Mouse (Mus musculus): ENCODE data around the gene B3galt1. TPM values are rescaled to one million over a fixed set of nuclear protein-coding genes. Genes with fewer than 3 reads are reported as not detected.

The B3galt1 gene
- total RNA-seq (2021): 100 to 1,000 TPM in 1 of 2 experiments, 10 to 100 TPM in 1; 87.4 to 106 TPM
- long read RNA-seq, full-length matches to known transcripts: 14 of 19 reads
- long read RNA-seq, partial matches to known transcripts: 0 of 19 reads
- long read RNA-seq, other reads (novel, unspliced or antisense): 5 of 19 reads

DNA sequence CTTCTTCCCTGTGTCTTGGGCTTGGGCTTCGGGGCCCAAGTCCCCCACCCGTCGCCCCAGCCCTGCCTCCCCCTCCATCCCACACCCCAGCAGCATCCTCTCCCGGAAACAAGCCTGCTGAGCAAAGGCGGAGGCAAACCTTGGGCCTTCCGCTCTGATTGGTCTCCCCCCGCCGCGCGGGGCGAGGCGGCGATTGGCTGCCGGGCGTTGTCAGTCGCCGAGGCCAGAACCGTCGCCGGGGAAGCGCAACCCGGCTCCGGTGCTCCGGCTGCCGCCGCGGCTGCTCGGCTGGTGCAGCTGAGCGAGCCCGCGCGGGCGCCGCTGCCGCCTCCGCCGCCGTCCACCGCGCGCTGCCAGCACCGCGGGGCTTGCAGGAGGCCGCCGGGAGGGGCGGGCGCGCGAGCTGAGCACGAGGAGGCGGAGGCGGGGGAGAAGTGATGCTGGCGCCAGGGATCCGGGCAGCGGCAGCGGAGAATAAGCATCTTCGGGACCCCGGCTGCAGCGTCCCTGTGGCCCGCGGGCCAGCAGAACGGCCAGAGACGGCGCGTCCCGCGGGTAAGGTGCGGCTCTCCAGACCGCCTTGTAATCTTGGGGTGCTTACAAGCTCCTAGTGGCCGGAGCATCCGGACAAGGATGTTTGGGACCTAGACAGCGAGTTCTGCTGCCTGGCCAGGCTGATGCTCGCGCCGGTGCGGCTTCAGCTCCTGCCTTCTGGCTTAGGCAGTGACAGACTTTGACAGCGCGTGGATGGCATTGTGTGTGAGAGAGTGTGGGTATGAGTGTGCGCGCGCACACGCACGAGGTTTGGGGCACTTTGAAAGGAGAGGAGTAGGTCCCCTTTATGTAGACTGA, at the start of gene B3galt1:
B3galt1 (plus strand) TSS at position 392 of the 852 bp plus-strand sequence.
- DNase-seq (ENCODE audit: low spot score in 2 of 2): peak; percentile 87 to 94

DNA sequence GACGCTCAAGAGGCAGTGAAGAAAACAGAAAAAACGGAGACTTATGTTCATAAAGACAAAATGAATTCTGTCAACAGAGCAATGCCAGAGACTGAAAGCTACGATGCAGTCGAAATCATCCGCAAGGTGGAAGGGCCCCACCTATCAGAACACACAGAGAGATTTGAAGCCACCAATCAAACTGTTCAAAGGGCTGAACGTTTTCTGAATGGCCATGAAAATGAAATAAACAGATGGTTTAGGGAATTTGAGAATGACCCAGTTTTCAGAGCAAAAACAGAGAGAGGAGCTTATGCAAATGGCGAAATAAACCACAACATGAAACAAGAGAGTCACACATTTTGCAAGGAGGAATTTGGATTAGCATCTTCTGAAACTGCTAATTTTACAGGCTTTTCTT, 49.3 kb upstream of the B3galt1 start:
- DNase-seq (ENCODE audit: low spot score in 2 of 2): no peak

DNA sequence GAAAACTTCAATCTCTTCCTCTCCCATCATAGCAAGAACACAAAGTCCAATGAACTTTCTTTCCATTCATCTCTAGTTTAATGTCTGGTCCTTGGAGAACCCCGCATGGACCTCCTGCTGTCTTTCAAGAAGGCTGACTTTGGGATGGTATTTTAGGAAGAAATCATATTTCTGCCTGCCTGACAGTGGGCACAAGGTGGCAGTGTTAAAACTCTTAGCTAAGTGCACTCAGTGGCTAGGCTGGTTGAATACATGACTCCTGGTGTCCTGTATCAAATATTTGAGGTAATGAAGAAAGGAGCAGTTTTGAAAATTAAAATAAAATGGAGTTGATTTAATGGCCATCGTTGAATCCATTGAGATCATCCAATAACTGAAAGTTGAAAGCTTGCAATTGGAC, 30.3 kb upstream of the B3galt1 start:
- no peak for DNase-seq (ENCODE audit: low spot score in 2 of 2)

DNA sequence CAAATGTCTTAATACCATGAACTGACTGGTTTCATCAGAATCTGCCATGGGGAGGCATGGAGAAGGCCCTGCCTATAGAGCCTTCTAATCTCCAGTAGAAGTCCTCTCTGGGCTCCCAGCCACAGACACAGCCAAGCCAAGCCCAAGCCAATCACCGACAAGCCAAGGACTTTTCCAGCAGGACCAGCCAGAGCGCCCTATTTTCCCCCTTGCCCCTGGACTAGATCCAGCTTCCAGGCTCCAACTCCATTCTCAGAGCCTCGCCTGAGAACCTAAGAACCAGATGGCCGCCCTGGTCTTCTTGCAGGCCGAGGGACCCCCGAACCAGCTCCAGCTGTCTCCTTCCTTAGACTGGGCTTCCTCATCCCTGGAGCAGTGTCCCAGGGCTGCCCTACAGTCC, 26.2 kb upstream of the B3galt1 start:
- DNase-seq (ENCODE audit: low spot score in 2 of 2): peak in 1 of 2 experiments; percentile 24

DNA sequence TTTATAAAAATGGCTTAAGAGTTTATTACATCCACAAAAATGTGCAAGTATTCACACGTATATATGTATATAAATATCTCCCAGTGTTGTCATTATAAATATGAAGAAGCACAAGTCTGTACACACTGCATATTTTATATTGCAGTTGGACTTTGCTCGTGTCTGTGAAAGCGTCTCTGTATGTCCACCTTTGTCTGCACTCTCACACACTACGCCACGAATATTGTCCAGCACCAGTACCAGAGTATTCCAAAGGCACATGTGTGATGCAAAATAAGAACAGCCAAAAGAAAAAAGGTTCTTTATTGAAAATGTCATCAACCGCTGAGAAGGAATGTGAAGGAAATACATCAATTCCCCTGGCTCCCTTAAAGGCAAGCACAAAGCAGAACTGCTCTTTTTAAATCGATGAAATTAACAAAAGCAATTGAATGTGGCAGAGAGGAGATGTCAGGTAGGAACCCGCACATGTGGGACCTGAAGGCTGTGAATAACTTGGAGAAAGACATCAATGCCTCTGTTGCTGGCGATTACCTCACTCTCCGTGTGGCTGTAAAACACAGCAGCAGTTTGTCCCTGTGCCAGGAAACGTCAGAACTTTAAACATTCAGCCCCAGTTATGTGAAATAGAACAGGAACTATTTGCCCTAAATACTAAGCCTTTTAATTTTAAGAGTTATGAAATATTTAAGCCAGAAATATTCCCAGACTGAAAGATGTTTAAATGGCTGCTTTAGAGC, 23.5 kb upstream of the B3galt1 start:
- no peak for DNase-seq (ENCODE audit: low spot score in 2 of 2)

DNA sequence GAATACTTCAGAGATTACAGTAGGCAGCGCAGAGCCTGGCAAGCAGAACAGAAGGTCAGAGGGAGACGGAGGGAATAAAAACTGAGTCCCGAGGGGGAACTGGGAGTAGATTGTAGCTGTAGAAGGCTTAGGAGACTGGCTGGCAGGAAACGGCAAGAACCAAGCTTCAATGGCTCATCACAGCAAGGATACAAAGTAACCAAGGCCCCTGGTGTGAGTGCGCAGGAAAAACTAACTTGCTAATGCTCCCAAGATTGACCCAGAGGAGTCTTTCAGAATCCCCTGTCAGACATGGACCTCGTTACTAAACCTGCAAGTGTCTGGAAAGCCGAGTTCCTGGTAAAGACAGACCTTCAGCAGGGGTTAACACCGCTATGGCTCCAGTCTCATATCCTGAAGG, 21.2 kb upstream of the B3galt1 start:
- DNase-seq (ENCODE audit: low spot score in 2 of 2): no peak

DNA sequence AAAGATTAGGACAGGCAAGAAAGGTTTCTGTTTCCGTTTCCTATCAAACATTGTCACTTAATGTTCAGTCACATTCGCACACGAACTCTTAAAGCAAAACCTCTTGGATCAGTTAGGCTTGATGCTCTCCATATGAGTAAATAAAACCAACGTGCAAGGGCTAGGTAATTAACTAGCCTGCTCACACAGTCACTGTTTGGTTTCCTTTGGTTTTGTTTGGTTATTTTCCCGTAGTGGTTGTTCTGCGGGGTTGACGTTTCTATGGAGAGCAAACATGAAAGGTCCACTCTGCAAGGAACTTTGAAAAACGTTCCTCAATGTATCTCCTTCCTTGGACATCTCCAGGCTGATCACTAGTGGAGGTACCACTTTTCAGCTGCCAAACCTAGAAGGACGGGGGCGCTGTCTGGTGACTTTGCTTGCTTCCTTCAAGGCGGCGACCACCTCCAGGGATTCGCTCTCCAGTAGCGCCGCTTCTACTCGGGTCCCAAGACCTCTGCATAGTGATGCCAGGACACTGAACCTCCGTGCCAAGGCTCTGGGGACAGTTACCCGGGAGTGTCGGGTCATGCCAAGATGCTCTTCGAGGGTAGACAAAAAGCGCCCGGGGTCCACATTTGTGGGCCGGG, 706 bp upstream of the B3galt1 start:
- peak; percentile 61 to 72 for DNase-seq (ENCODE audit: low spot score in 2 of 2)

DNA sequence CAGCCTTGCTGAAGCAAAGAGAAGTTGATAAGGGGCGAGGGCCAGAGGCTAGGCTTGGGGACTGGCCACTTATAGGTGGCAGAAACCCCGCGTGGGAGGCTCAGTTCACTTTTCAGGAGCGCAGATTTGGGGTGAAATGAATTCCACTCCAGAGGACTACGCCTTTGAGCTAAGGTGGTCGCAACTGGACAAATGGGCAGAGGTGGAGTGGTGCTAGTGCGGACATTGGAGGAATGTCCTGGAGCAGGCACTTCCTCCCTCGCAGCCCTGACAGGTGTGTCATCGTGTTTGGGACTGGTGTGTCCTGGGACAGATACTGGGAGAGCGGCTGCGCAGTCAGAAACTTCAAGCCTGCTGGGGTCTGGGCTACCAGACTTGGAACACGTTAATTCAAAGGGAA, 895 bp downstream of the B3galt1 start:
- peak in 1 of 2 experiments; percentile 32 for DNase-seq (ENCODE audit: low spot score in 2 of 2)

DNA sequence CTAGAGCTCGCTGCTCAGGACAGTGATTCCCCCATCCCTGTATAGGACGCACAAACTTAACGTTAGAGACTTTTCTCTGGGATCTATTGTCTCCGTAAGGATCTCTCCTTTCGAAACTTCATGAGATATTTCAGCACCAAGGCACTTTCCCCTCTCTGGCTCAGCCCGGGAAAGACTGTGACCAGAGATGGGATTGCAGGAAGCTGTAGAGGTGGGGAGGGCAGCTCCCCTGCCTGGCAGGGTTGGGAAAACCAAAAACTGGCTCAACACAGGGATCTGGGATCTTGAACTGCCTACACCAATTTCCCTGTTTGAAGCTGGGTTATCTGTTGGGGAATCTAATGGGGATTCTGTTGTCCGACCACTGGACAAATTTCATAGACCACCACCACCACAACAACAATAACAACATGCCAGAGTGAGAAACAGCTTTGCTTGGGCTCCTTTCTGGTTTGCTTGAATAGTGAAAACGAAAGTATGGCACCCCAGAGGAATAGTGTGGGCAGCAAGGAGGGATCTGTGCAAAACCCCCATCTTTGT, 1.5 kb downstream of the B3galt1 start:
- peak; percentile 14 to 28 for DNase-seq (ENCODE audit: low spot score in 2 of 2)

DNA sequence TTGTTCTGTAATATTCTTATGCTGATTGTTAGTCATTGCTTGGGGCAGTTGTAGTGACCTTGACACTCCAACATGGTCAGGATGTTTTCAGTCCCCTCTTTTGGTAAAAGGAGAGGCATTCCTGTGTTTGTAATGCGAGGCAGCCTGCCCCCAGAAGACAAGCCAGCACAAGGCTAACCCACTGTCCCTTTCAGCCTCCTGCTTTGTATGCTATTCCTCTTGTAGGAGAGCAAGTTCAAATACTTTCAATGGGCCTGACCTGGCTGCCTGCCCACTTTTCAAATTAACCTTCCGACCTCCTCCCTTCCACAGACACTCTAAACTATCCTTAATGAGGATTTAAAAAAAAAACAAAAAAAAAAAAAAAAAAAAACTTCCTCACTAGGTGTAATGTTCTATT, 11.0 kb downstream of the B3galt1 start:
- DNase-seq (ENCODE audit: low spot score in 2 of 2): peak; percentile 12 to 56

DNA sequence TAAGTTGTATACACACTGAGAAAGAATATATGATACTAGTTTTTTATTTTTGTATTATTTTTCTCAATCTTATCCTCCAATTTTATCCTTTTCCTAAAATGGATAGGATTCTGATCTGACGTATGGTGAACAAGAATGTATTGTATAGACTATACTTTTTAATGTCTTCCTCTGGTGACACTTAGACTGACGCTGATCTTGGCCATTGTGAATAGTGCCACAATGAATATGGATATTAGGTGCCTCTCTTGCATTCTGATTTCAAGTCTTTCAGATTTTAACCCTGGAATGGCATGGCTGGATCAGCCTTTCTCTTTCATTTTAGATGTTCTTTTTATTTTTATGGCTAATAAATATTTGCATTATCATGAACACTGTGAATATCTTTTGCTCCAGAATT, 17.4 kb downstream of the B3galt1 start:
- DNase-seq (ENCODE audit: low spot score in 2 of 2): no peak

DNA sequence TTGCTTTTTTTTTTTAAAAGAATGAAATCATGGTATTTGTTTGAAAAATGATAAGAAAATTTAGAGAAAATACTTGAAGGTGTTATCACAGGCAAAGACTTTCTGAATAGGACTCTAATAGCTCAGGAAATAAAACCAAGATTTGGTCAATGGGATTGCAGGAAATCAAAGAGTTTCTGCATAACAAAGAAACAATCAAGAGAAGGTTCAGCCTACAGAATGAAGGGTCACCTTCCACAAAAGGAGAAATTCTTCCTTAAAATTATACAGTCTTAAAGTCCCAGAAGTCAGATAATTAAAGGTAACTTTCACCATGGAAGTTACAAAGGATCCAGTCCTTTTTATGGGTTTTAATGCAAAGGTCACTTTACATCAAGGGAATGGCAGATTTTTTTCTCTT, 24.7 kb downstream of the B3galt1 start:
- no peak for DNase-seq (ENCODE audit: low spot score in 2 of 2)

DNA sequence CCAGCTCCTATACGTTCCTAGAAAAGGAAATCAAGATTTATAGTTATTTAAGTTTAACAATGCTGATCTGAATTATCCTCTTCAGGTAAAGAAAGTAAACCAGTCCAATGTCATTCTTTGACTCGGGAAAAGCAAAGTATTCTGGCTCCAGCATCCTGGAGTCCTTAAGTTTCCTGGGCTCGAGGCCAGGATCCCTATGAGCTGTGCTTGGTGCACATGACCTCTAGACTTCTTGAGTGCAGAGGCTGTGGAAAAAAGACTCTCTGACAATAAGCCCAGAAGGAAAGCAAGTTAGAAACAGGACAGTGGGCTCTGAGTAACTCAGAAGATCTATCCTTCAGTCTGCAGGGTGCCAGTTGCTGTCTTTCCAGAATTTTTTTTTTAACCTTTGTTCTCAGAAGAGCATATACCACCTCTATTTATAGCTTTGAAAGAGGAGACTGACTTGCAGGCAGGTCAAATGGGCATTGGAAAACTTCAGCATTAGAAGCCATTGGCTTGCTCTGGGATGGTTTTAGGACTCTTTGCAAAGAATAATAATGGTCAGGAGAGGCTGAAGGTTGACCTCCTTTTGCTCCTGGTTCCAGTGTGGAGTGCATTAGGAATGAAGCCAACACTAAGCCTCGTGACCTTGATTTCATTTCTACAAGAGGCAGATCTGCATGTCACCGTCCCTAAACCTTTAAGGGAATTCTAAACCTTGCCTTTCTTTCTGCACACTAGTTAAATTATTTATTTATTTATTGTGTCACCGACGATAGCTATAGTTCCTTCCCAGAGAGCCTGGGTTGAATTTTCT, 26.4 kb downstream of the B3galt1 start:
- no peak for DNase-seq (ENCODE audit: low spot score in 2 of 2)

DNA sequence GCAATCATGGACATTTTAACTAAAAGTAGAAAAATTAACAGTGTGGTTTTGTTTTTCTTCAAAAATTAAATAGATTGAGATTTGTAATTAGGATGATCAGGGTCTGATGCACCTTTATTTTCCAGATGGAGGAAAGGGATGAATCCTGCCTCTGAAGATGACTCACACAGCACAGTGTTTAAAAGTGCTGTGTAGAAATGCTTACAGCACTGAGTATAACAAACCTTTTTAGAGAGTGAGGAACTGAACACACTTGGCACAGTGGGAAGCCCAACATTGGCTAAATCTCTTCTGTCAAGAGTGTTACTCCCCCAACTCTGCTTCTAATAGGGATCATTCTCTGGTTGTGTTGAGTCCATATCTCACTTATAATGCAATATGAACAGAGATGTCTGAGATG, 57.2 kb downstream of the B3galt1 start:
- DNase-seq (ENCODE audit: low spot score in 2 of 2): no peak

DNA sequence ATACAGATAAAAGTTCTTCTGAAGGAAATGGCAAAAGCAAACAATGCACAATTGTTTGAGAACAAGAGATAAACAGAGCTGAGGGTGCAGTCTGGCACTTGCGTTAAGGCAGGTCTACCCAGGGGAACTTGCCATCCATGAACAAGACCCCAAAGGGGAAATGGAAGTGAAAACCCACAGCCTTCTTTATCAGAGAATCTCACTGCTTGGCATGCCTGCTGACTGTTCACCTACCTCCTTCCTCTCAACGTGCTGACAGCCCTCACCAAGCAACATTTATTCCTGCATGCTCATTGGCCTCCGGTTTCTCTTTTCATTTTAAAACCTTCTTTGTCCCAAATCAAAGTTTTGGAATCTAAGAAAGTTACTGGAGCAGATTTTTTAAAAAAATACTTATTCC, 62.0 kb downstream of the B3galt1 start:
- DNase-seq (ENCODE audit: low spot score in 2 of 2): no peak

DNA sequence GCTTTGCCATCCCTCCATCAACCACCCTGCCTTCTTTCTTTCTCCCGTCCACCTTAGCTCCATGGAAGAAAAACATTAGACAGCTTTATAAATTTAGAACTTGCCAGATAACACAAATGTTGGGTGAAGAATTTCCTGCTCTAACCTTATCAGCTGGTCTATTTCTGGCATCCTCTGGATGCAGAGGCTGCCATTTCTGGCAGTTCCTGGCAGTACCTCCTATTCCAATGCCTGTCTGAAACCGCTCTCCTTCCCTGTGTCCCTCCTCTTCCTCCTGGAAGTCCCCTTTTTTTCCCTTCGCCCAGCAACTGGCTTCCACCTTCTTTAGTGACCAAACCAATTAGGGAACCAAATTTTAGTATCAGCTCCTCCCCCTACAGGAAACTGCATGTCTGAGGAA, 62.6 kb downstream of the B3galt1 start:
- no peak for DNase-seq (ENCODE audit: low spot score in 2 of 2)

DNA sequence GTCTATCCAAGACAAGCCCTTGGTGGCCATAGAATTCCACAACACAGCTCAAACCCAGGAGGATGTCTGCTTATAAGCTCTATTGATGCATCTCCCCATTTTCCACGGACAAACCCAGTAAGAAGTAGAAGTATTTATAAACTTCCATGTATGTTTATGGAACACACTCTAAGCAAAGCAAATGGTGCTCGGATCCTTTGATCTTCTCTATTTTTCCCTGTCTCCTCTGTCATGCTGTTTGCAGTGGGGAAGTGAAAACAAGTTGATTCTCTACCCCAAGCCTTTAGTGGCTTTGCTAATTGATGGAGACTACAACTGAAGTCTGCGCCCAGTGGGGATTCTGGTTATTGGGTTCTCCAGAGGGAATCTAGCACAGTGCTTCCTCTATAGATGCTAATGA, 89.2 kb downstream of the B3galt1 start:
- DNase-seq (ENCODE audit: low spot score in 2 of 2): no peak

DNA sequence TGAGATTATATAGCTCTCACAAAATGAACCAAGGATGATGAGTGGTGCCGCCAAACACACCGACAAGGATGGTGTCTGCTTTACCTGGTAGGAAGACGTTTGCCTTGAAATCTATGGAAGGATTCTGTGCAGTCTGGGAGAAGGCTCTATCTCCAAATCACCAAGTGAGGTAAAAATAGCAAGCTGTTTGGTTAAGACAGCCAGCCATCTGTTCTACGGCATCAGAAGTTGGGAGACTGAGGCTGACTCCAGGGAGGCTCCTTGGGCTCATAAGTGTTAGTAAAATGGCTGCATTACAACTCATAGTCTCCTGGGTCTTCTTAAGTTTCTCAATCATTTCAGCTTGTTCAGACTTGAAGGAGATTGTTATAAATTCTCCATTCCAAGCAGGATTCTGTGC, 91.7 kb downstream of the B3galt1 start:
- no peak for DNase-seq (ENCODE audit: low spot score in 2 of 2)

DNA sequence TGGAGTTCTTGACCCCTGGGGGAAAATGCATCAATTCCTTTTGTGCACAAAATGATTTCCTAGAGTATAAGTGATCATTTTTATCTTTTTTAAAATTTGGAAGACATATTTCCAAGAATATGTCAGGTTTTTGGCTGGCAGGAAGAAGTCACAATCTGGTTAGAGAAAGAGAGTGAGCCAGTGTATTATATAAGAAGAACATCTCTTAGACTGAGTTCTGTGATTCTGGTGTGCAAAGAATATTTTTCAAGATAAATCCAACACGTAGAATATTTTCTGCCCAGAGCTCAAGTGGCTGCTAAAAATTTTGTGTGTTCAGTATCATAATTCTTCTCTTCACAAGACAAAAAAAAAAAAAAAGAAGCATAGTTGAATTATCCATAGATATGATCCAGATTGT, 92.4 kb downstream of the B3galt1 start:
- no peak for DNase-seq (ENCODE audit: low spot score in 2 of 2)

DNA sequence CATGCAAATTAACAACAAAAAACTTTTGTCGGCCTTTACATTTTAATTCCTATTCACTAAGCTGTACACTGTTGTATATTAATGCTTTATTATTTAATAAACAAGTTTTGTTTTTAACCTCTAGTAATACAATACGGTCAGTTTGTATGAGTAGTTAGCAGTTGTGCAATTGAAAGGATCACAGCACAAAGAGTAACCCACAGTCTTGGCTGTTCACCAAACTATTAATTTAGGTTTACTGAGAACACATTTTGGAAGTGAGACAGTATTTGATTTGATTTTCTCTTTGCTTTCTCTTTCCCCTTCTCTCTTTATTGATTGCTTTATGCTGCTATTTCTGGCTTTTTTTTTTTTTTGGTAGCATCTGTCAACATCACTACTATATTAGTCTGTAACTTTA, 106.0 kb downstream of the B3galt1 start:
- no peak for DNase-seq (ENCODE audit: low spot score in 2 of 2)

DNA sequence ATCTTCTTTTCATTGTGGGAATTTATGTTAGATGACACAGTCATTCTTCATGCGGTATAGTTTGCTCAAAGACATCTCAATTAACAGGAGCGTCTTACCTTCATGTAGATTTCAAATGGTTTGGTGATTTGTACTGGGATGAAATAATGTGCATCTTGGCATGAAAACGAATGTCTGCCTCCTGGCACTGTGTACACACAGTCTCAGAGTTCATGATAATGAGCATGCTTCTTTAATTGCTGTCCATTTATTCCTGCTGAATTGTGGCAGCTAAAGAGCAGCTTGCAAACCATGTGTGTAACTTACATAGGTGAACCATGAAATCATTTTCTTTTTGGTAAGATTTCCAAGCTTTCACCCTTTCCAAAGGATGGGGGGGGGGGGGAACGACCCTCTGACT, 112.0 kb downstream of the B3galt1 start:
- DNase-seq (ENCODE audit: low spot score in 2 of 2): no peak
